Mouse (Mus musculus): ENCODE results near the gene C1rl.
"Not testable (repeated sequence)": the region's sequence is repeated elsewhere in the genome, so short reads cannot be mapped to it uniquely, and the experiment has no call there.

Gene C1rl

GRCm38 (mm10) chr6:124474621-124475020 lies 18.3 kb upstream of the C1rl start:
- no peak for DNase-seq

GRCm38 (mm10) chr6:124475335-124476075 lies 17.4 kb upstream of the C1rl start:
- not testable (repeated sequence) for DNase-seq

- no peak for DNase-seq
Observed at GRCm38 (mm10) chr6:124476216-124476615, 16.7 kb upstream of the C1rl start.

GRCm38 (mm10) chr6:124476796-124477195 lies 16.1 kb upstream of the C1rl start:
- DNase-seq, result no peak

GRCm38 (mm10) chr6:124477221-124477655 lies 15.7 kb upstream of the C1rl start:
- DNase-seq, result no peak

GRCm38 (mm10) chr6:124477922-124478651 lies 14.8 kb upstream of the C1rl start:
- no peak for DNase-seq

GRCm38 (mm10) chr6:124478874-124479572 lies 13.9 kb upstream of the C1rl start:
- no peak for DNase-seq

GRCm38 (mm10) chr6:124479573-124479930 lies 13.4 kb upstream of the C1rl start:
- no peak for DNase-seq

GRCm38 (mm10) chr6:124480295-124480694 lies 12.6 kb upstream of the C1rl start:
- peak; percentile 55 to 79 for DNase-seq

GRCm38 (mm10) chr6:124481571-124481970 lies 11.3 kb upstream of the C1rl start:
- DNase-seq, result peak; percentile 71 to 78

- DNase-seq, result not testable (repeated sequence)
Observed at GRCm38 (mm10) chr6:124483831-124484230, 9.1 kb upstream of the C1rl start.

- no peak for DNase-seq
Observed at GRCm38 (mm10) chr6:124484851-124485250, 8.1 kb upstream of the C1rl start.

- peak; percentile 50 to 54 for DNase-seq
Observed at GRCm38 (mm10) chr6:124485414-124486144, 7.3 kb upstream of the C1rl start.

GRCm38 (mm10) chr6:124487509-124487908 lies 5.4 kb upstream of the C1rl start:
- DNase-seq, result no peak

GRCm38 (mm10) chr6:124488952-124489351 lies 4.0 kb upstream of the C1rl start:
- no peak for DNase-seq

GRCm38 (mm10) chr6:124491427-124491826 lies 1.5 kb upstream of the C1rl start:
- DNase-seq, result no peak

GRCm38 (mm10) chr6:124493886-124494285 lies 973 bp downstream of the C1rl start:
- DNase-seq, result no peak

GRCm38 (mm10) chr6:124496054-124496453 lies 3.1 kb downstream of the C1rl start:
- DNase-seq, result no peak

- no peak for DNase-seq
Observed at GRCm38 (mm10) chr6:124499914-124500566, 7.1 kb downstream of the C1rl start.

- no peak for DNase-seq
Observed at GRCm38 (mm10) chr6:124501473-124501872, 8.6 kb downstream of the C1rl start.

- no peak for DNase-seq
Observed at GRCm38 (mm10) chr6:124502021-124502420, 9.1 kb downstream of the C1rl start.

- DNase-seq, result no peak
Observed at GRCm38 (mm10) chr6:124505028-124505427, 12.1 kb downstream of the C1rl start.

Data from cerebellum, postnatal 10 days (tissue).